Mouse (Mus musculus): ENCODE results near the gene Ihh. TPM values are rescaled to one million over a fixed set of nuclear protein-coding genes. Genes with fewer than 3 reads are reported as not detected.

Ihh gene
- 25.3 and 27.9 TPM in 2 replicates for polyA plus RNA-seq (2015; fragmentation: Nextera tagmentation; extraction: Ambion mirVana)

DNA sequence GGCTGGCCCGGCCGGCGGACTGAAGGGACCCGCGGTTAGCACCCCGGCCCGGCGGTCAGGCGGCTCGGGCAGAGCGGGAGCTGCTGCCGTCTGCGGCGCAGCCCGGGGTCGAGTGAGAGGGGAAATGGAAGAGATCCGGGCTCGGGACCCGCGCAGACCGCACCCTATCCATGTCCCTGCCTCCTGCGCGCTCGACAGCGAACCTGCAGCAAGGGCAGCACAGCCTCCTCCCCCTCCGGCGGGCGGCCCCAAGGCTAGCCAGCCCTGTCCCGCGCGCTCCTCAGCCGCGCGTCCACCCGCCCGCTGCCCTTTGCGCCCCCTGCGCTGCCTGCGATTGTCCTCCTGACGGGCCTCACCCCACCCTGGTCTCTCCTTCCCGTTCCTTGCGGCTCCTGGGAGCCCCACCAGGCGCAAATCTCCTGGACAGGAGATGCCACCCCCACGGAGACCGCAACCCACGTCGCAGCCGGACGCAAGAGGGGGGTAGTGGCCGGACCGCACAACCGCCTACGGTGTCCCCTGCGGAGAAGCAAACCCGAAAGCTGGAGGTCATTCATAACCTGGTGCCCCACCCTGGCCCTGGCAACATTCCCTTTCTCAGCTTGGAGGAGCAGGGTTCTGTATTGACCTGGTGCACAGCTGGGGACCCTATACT, at the start of gene Ihh:
Gene Ihh (minus strand): TSS at position 117 of the 655 bp plus-strand sequence.
- Histone ChIP-seq H3K27me3 (replicated peaks; ENCODE audit: control insufficient read depth, insufficient read depth, low read length) (peaks cover 51% of the 10 kb centered on the region), H3K4me3 (ENCODE audit: low read length) (peak within 1 kb of the TSS; percentile 70), H3K4me2 (ENCODE audit: low read depth, low read length) (peak within 1 kb of the TSS; percentile 57), H3K4me1 (ENCODE audit: control insufficient read depth, insufficient read depth, low read length) (peaks cover 20% of the 10 kb centered on the region; the same call in 1 of the 2 replicates), H3K27ac (ENCODE audit: low read length) (peak within 1 kb of the TSS; percentile 95), H3K9me3 (ENCODE audit: control insufficient read depth, low read length) (no peaks in the 10 kb centered on the region), H3K36me3 (ENCODE audit: control insufficient read depth, insufficient read depth, low read length) (no peaks in the 10 kb centered on the region; the same call in 1 of the 2 replicates), H3K9ac (ENCODE audit: low read depth, low read length) (peak within 1 kb of the TSS; percentile 94)
- WGBS, result 1% methylated on average over 53 of the region's 55 CpGs
- ATAC-seq, result peak; percentile 88

DNA sequence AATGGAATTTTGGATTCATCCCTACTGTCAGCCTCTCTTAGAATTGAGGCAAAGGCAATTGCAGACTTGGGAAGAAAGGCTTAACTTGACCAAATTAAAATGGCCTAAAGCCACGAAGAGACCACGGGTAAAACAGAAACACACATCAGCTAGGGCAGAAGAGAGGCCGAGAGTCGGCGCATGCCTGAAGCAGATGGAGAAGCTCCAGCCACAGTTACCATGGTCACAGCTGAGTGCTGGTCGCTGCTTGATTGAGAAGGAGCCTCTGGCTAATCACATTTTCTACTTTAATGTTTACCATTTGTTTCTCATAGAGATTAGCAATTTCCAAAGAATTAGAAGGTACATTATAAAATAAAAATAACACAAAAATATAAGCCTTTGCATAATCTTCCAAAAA, 49.7 kb upstream of the Ihh start:
- H3K9me3 ChIP-seq (ENCODE audit: control insufficient read depth, low read length), result no peaks in the 10 kb centered on the region
- no peaks in the 10 kb centered on the region for H3K27me3 ChIP-seq (replicated peaks; ENCODE audit: control insufficient read depth, insufficient read depth, low read length)
- H3K27ac ChIP-seq (ENCODE audit: low read length), result no peak overlapping the region
- H3K4me3 ChIP-seq (ENCODE audit: low read length), result no peak overlapping the region
- H3K9ac ChIP-seq (ENCODE audit: low read depth, low read length), result no peak overlapping the region
- H3K4me1 ChIP-seq (ENCODE audit: control insufficient read depth, insufficient read depth, low read length), result peaks cover 4% of the 10 kb centered on the region; the same call in 1 of the 2 replicates
- no peaks in the 10 kb centered on the region for H3K36me3 ChIP-seq (ENCODE audit: control insufficient read depth, insufficient read depth, low read length)
- H3K4me2 ChIP-seq (ENCODE audit: low read depth, low read length), result no peak overlapping the region
- 53% methylated on average over 6 of the region's 6 CpGs for WGBS
- ATAC-seq, result no peak

GRCm38 (mm10) chr1:75000496-75000895, 49.0 kb upstream of the Ihh start:
- no peaks in the 10 kb centered on the region for H3K9me3 ChIP-seq (ENCODE audit: control insufficient read depth, low read length)
- H3K27me3 ChIP-seq (replicated peaks; ENCODE audit: control insufficient read depth, insufficient read depth, low read length), result no peaks in the 10 kb centered on the region
- no peak overlapping the region for H3K4me3 ChIP-seq (ENCODE audit: low read length)
- H3K27ac ChIP-seq (ENCODE audit: low read length), result no peak overlapping the region
- H3K4me1 ChIP-seq (ENCODE audit: control insufficient read depth, insufficient read depth, low read length), result peaks cover under 1% of the 10 kb centered on the region; the same call in 1 of the 2 replicates
- no peak overlapping the region for H3K4me2 ChIP-seq (ENCODE audit: low read depth, low read length)
- 0% methylated on average over 1 of the region's 1 CpGs for WGBS
- no peaks in the 10 kb centered on the region for H3K36me3 ChIP-seq (ENCODE audit: control insufficient read depth, insufficient read depth, low read length)
- no peak for ATAC-seq
- no peak overlapping the region for H3K9ac ChIP-seq (ENCODE audit: low read depth, low read length)

DNA sequence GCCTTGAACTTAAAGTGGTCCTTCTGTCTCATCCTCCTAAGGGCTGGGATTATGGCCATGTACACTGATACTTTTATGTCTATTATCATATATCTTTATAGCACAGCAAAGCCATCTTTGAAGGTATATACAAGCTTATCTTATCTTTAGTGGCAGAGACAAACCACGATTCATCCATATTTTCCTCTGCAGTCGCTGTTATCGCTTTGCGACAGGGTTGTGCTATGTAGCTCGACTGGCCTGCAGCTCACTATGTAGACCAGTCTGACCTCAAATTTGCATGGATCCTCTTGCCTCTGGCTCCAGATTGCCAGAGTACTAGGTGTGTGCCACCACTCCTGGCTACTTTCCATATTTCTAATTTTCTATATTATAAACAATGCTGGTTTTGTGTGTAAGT, 47.7 kb upstream of the Ihh start:
- Histone ChIP-seq H3K9ac (ENCODE audit: low read depth, low read length) (no peak overlapping the region), H3K4me3 (ENCODE audit: low read length) (no peak overlapping the region), H3K4me2 (ENCODE audit: low read depth, low read length) (no peak overlapping the region), H3K36me3 (ENCODE audit: control insufficient read depth, insufficient read depth, low read length) (no peaks in the 10 kb centered on the region), H3K27ac (ENCODE audit: low read length) (no peak overlapping the region), H3K9me3 (ENCODE audit: control insufficient read depth, low read length) (no peaks in the 10 kb centered on the region), H3K4me1 (ENCODE audit: control insufficient read depth, insufficient read depth, low read length) (no peaks in the 10 kb centered on the region), H3K27me3 (replicated peaks; ENCODE audit: control insufficient read depth, insufficient read depth, low read length) (no peaks in the 10 kb centered on the region)
- 59% methylated on average over 5 of the region's 5 CpGs for WGBS
- ATAC-seq, result no peak

GRCm38 (mm10) chr1:74997231-74997630, 45.8 kb upstream of the Ihh start:
- Histone ChIP-seq H3K9ac (ENCODE audit: low read depth, low read length) (no peak overlapping the region), H3K27me3 (replicated peaks; ENCODE audit: control insufficient read depth, insufficient read depth, low read length) (no peaks in the 10 kb centered on the region), H3K4me2 (ENCODE audit: low read depth, low read length) (no peak overlapping the region), H3K4me1 (ENCODE audit: control insufficient read depth, insufficient read depth, low read length) (no peaks in the 10 kb centered on the region), H3K4me3 (ENCODE audit: low read length) (no peak overlapping the region), H3K36me3 (ENCODE audit: control insufficient read depth, insufficient read depth, low read length) (no peaks in the 10 kb centered on the region), H3K27ac (ENCODE audit: low read length) (no peak overlapping the region), H3K9me3 (ENCODE audit: control insufficient read depth, low read length) (no peaks in the 10 kb centered on the region)
- ATAC-seq, result no peak
- 73% methylated on average over 2 of the region's 2 CpGs for WGBS

DNA sequence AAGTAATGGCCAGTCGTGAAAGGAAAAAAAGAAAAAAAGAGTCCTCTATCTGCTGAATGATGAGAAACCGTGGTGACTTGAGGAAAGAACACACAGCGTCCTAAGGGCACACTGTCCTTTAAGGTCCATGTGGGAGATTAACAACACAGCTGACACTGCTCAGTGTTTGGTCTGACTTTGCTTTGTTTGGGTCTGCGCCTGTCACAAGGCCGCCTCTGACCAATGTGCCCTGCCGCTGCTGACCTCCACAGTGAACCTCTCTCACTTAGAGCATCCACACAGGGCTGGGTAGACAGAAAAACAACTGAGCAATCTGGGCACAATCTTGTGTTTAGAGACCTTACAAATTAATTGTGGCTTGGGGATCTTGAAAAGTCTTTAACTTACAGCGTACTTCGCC, 25.5 kb upstream of the Ihh start:
- Histone ChIP-seq H3K9ac (ENCODE audit: low read depth, low read length) (no peak overlapping the region), H3K4me2 (ENCODE audit: low read depth, low read length) (no peak overlapping the region), H3K4me3 (ENCODE audit: low read length) (no peak overlapping the region), H3K27me3 (replicated peaks; ENCODE audit: control insufficient read depth, insufficient read depth, low read length) (no peaks in the 10 kb centered on the region), H3K9me3 (ENCODE audit: control insufficient read depth, low read length) (no peaks in the 10 kb centered on the region), H3K27ac (ENCODE audit: low read length) (no peak overlapping the region), H3K36me3 (ENCODE audit: control insufficient read depth, insufficient read depth, low read length) (no peaks in the 10 kb centered on the region), H3K4me1 (ENCODE audit: control insufficient read depth, insufficient read depth, low read length) (no peaks in the 10 kb centered on the region)
- ATAC-seq, result no peak
- WGBS, result 76% methylated on average over 8 of the region's 8 CpGs

- peaks cover 5% of the 10 kb centered on the region for H3K4me1 ChIP-seq (ENCODE audit: control insufficient read depth, insufficient read depth, low read length)
- ATAC-seq, result no peak
- no peaks in the 10 kb centered on the region for H3K27me3 ChIP-seq (replicated peaks; ENCODE audit: control insufficient read depth, insufficient read depth, low read length)
- 82% methylated on average over 1 of the region's 1 CpGs for WGBS
- H3K9me3 ChIP-seq (ENCODE audit: control insufficient read depth, low read length), result no peaks in the 10 kb centered on the region
- no peak overlapping the region for H3K4me2 ChIP-seq (ENCODE audit: low read depth, low read length)
- H3K4me3 ChIP-seq (ENCODE audit: low read length), result no peak overlapping the region
- no peak overlapping the region for H3K9ac ChIP-seq (ENCODE audit: low read depth, low read length)
- H3K36me3 ChIP-seq (ENCODE audit: control insufficient read depth, insufficient read depth, low read length), result no peaks in the 10 kb centered on the region
- no peak overlapping the region for H3K27ac ChIP-seq (ENCODE audit: low read length)
Measured at GRCm38 (mm10) chr1:74975936-74976335, 24.5 kb upstream of the Ihh start.

DNA sequence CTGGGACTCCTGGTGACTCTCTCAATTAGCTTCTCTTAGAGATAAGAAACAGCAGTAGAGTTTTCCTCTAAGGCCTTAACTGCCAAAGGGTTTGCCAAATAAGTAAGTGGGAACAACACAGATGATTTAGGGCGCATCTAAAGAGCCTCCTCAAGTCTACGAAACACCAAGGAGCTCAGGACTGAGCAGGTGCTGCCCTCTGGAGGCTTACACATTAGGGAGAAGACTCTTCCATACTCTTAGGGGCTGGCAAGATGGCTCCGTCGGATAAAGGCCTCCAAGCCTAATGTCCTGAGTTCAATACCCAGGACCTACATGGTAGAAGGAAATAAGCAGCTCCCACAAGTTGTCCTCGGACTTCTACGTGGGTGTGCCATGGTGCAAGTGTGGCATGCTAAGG, 22.1 kb upstream of the Ihh start:
- H3K27me3 ChIP-seq (replicated peaks; ENCODE audit: control insufficient read depth, insufficient read depth, low read length), result no peaks in the 10 kb centered on the region
- 82% methylated on average over 6 of the region's 6 CpGs for WGBS
- no peak overlapping the region for H3K27ac ChIP-seq (ENCODE audit: low read length)
- H3K4me2 ChIP-seq (ENCODE audit: low read depth, low read length), result no peak overlapping the region
- peaks cover 13% of the 10 kb centered on the region for H3K4me1 ChIP-seq (ENCODE audit: control insufficient read depth, insufficient read depth, low read length)
- H3K4me3 ChIP-seq (ENCODE audit: low read length), result no peak overlapping the region
- no peaks in the 10 kb centered on the region for H3K9me3 ChIP-seq (ENCODE audit: control insufficient read depth, low read length)
- no peak overlapping the region for H3K9ac ChIP-seq (ENCODE audit: low read depth, low read length)
- ATAC-seq, result no peak
- no peaks in the 10 kb centered on the region for H3K36me3 ChIP-seq (ENCODE audit: control insufficient read depth, insufficient read depth, low read length)

DNA sequence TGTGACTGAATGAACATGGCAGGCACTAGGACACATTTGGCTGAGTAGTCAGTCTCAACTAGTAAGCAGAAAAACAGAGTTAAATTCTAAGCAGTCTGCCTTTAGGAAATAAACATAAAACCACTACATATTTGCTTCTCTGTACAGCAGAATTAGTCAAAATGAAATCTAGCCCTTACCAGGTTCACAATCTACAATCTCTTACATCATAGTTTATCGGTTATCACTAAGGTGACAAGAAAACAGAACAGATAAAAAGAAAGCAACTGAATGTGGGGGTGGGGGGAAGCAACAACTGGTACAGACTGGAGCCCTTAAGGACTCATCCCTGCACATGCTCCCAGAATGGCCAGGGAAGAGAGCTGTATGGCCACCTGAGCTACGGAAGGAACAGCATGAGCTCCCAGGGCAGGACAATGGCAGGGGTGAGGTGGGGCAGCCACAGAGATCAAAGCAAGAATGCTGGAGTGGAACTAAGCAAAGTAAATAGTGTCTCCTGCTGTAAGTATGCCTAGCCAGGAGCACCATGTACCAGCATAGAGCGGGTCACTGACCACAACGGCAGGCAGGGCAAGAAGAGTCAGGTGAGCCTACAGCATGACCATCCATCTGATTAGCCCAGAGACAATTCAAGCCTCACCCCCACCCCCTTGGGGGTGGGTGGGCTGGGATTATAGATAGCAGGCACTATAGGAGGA, 20.0 kb upstream of the Ihh start:
- Histone ChIP-seq H3K4me2 (ENCODE audit: low read depth, low read length) (no peak overlapping the region), H3K4me1 (ENCODE audit: control insufficient read depth, insufficient read depth, low read length) (peaks cover 19% of the 10 kb centered on the region), H3K4me3 (ENCODE audit: low read length) (no peak overlapping the region), H3K9ac (ENCODE audit: low read depth, low read length) (no peak overlapping the region), H3K9me3 (ENCODE audit: control insufficient read depth, low read length) (no peaks in the 10 kb centered on the region), H3K36me3 (ENCODE audit: control insufficient read depth, insufficient read depth, low read length) (no peaks in the 10 kb centered on the region), H3K27ac (ENCODE audit: low read length) (no peak overlapping the region), H3K27me3 (replicated peaks; ENCODE audit: control insufficient read depth, insufficient read depth, low read length) (no peaks in the 10 kb centered on the region)
- peak; percentile 47 for ATAC-seq
- WGBS, result 52% methylated on average over 4 of the region's 4 CpGs

Data from intestine, embryonic 16.5 days (tissue).